Mouse (Mus musculus): ENCODE data around the gene Gm10401. TPM values are rescaled to one million over a fixed set of nuclear protein-coding genes. Genes with fewer than 3 reads are reported as not detected.

Gene Gm10401
- total RNA-seq, 2 experiments from 2014 or later = not detected

Other genes with a start within 250 kb of the Gm10401 start
- gene 4930519G04Rik, start 244.6 kb downstream of the Gm10401 start, total RNA-seq (2015) = 0.07 and 0.17 TPM in 2 replicates
- 0.08 TPM in 1 of 2 replicates, not detected in the other for gene 4930519G04Rik, start 244.6 kb downstream of the Gm10401 start, total RNA-seq (2017)
- not detected in 2 replicates for gene Gm9936, start 239.6 kb downstream of the Gm10401 start, total RNA-seq (2015)
- not detected in 2 replicates for gene Gm9936, start 239.6 kb downstream of the Gm10401 start, total RNA-seq (2017)
- gene Oasl2, start 201.4 kb downstream of the Gm10401 start, total RNA-seq (2015) = 2.9 and 10.3 TPM in 2 replicates
- gene Oasl2, start 201.4 kb downstream of the Gm10401 start, total RNA-seq (2017) = 2.5 and 5.6 TPM in 2 replicates
- 0.68 and 4.9 TPM in 2 replicates for gene Oasl1, start 175.1 kb downstream of the Gm10401 start, total RNA-seq (2015)
- gene Oasl1, start 175.1 kb downstream of the Gm10401 start, total RNA-seq (2017) = 1.1 and 1.4 TPM in 2 replicates
- 7.0 and 13.3 TPM in 2 replicates for gene 2210016L21Rik, start 156.1 kb downstream of the Gm10401 start, total RNA-seq (2015)
- 12.7 and 13.6 TPM in 2 replicates for gene 2210016L21Rik, start 156.1 kb downstream of the Gm10401 start, total RNA-seq (2017)
- not detected in 2 replicates for gene Hnf1a, start 127.2 kb downstream of the Gm10401 start, total RNA-seq (2015)
- gene Hnf1a, start 127.2 kb downstream of the Gm10401 start, total RNA-seq (2017) = not detected in 2 replicates
- 32.0 and 40.2 TPM in 2 replicates for gene Sppl3, start 87.2 kb downstream of the Gm10401 start, total RNA-seq (2015)
- 23.4 and 28.6 TPM in 2 replicates for gene Sppl3, start 87.2 kb downstream of the Gm10401 start, total RNA-seq (2017)
- 27.8 and 28.8 TPM in 2 replicates for gene Acads, start 21.1 kb upstream of the Gm10401 start, total RNA-seq (2015)
- 22.3 and 34.1 TPM in 2 replicates for gene Acads, start 21.1 kb upstream of the Gm10401 start, total RNA-seq (2017)
- gene Unc119b, start 36.7 kb upstream of the Gm10401 start, total RNA-seq (2015) = 4.1 and 7.2 TPM in 2 replicates
- 9.6 and 11.2 TPM in 2 replicates for gene Unc119b, start 36.7 kb upstream of the Gm10401 start, total RNA-seq (2017)
- 242 and 279 TPM in 2 replicates for gene Mlec, start 59.9 kb upstream of the Gm10401 start, total RNA-seq (2015)
- 276 and 305 TPM in 2 replicates for gene Mlec, start 59.9 kb upstream of the Gm10401 start, total RNA-seq (2017)
- not detected in 2 replicates for gene Cabp1, start 96.1 kb upstream of the Gm10401 start, total RNA-seq (2015)
- not detected in 2 replicates for gene Cabp1, start 96.1 kb upstream of the Gm10401 start, total RNA-seq (2017)
- 67.7 and 81.9 TPM in 2 replicates for gene Pop5, start 137.5 kb upstream of the Gm10401 start, total RNA-seq (2015)
- 76.4 and 82.8 TPM in 2 replicates for gene Pop5, start 137.5 kb upstream of the Gm10401 start, total RNA-seq (2017)
- gene Rnf10, start 174.6 kb upstream of the Gm10401 start, total RNA-seq (2015) = 45.3 and 56.3 TPM in 2 replicates
- 45.1 and 58.7 TPM in 2 replicates for gene Rnf10, start 174.6 kb upstream of the Gm10401 start, total RNA-seq (2017)
- gene Coq5, start 181.4 kb upstream of the Gm10401 start, total RNA-seq (2015) = 17.0 and 20.4 TPM in 2 replicates
- 39.8 and 46.3 TPM in 2 replicates for gene Coq5, start 181.4 kb upstream of the Gm10401 start, total RNA-seq (2017)
- 690 and 788 TPM in 2 replicates for gene Dynll1, start 202.7 kb upstream of the Gm10401 start, total RNA-seq (2015)
- 334 and 365 TPM in 2 replicates for gene Dynll1, start 202.7 kb upstream of the Gm10401 start, total RNA-seq (2017)
- gene Srsf9, start 228.9 kb upstream of the Gm10401 start, total RNA-seq (2015) = 76.3 and 79.7 TPM in 2 replicates
- 96.3 and 102 TPM in 2 replicates for gene Srsf9, start 228.9 kb upstream of the Gm10401 start, total RNA-seq (2017)
- 68.9 and 78.9 TPM in 2 replicates for gene Gatc, start 242.9 kb upstream of the Gm10401 start, total RNA-seq (2015)
- gene Gatc, start 242.9 kb upstream of the Gm10401 start, total RNA-seq (2017) = 10.7 and 11.2 TPM in 2 replicates
- 39.1 and 43.1 TPM in 2 replicates for gene Triap1, start 242.9 kb upstream of the Gm10401 start, total RNA-seq (2015)
- gene Triap1, start 242.9 kb upstream of the Gm10401 start, total RNA-seq (2017) = 17.7 and 25.3 TPM in 2 replicates

All from megakaryocyte progenitor cell, adult 5-6 weeks (primary cell).